Mouse (Mus musculus) cortical plate, adult 2 months (tissue): ENCODE measurements around the gene Thpo.

ENCODE experiments used
- CTCF ChIP-seq: fragments of 200-500 bp; IDR thresholded peaks from 2 replicates; pipeline ENCODE4 v1.5.1; 2011; ENCODE audit warnings: mild to moderate bottlenecking, control low read depth, low read length; ENCODE audit not compliant: insufficient read depth; ENCODE audit errors: extremely low read depth
- POLR2A ChIP-seq: fragments of 200-500 bp; IDR thresholded peaks from 2 replicates; pipeline ENCODE4 v1.6.1; 2011; ENCODE audit warnings: mild to moderate bottlenecking, low read length, control low read depth; ENCODE audit not compliant: insufficient read depth; ENCODE audit errors: extremely low read depth

GRCm38 (mm10) chr16:20701316-20701715 is 33.0 kb downstream of the Thpo start:
- TF ChIP-seq CTCF: no peak
- no peak for TF ChIP-seq POLR2A
